Mouse (Mus musculus) layer of hippocampus, adult 2 months (tissue): ENCODE results near the gene Sec24c. TPM values are rescaled to one million over a fixed set of nuclear protein-coding genes. Genes with fewer than 3 reads are reported as not detected.
"Not testable (repeated sequence)": the region's sequence is repeated elsewhere in the genome, so short reads cannot be mapped to it uniquely, and the experiment has no call there.

Experiments used
- DNase-seq, 2 experiments: peaks; one replicate each; pipeline ENCODE4 v3.0.0; 2022; ENCODE audit warnings: low spot score in 2 of 2
- H3K27ac ChIP-seq: fragments of 200-600 bp; 2 replicates; pipeline ENCODE4 v1.8.1; 2022
- H3K4me3 ChIP-seq: fragments of 200-600 bp; 2 replicates; pipeline ENCODE4 v1.8.1; 2022; ENCODE audit warnings: mild to moderate bottlenecking
- CTCF ChIP-seq: fragments of 200-600 bp; conservative IDR thresholded peaks from 2 replicates; pipeline ENCODE4 v1.8.1; 2022; ENCODE audit warnings: antibody characterized with exemption, mild to moderate bottlenecking, moderate library complexity
- total RNA-seq, 2 experiments: library from RNA; stranded (reverse); gene quantifications; 2 replicates each; pipeline ENCODE4 v1.2.3; 2021

Sec24c gene
- total RNA-seq, 2 experiments from 2014 or later = 104 to 108 TPM

DNA sequence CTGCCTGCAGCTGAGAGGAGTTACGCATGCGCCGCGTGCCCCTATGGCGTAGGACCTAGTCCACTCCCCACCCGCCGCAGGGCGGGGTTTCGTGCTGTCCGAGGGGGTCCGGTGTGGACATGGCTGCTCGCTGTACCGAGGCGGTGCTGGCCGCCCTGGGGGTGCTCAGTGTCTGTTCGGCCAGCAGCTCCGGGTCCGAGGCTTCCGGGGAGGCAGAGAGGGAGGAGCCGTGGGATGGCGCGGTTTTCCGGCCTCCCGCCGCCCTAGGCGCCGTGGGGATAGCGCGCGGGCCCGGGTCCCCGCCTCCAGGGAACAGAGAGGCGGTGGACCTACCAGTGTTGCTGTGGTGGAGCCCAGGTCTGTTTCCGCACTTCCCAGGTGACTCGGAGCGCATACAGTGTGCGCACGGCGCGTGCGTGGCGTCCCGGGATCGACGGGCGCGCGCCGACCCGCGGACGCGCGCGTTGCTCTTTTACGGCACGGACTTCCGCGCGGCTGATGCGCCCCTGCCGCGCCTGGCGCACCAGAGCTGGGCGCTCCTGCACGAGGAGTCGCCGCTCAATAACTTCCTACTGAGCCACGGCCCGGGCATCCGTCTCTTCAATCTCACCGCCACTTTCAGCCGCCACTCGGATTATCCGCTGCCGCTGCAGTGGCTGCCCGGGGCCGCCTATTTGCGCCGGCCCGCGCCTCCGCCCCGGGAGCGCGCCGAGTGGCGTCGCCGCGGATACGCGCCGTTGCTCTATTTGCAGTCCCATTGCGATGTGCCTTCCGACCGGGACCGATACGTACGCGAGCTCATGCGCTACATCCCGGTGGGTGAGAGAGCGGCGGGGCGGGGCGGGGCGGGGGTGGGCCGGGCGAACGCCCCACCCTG, 21.0 kb downstream of the Sec24c start, which contains the start of gene Fut11:
TSS of gene Fut11 (plus strand) at position 85 of the 877 bp plus-strand sequence.
- peak; percentile 86 to 88 for DNase-seq
- peak within 1 kb of the TSS; percentile 92 for H3K27ac ChIP-seq
- peak within 1 kb of the TSS; percentile 100 for H3K4me3 ChIP-seq
- no peak; the same call in 1 of the 2 replicates for TF ChIP-seq CTCF

DNA sequence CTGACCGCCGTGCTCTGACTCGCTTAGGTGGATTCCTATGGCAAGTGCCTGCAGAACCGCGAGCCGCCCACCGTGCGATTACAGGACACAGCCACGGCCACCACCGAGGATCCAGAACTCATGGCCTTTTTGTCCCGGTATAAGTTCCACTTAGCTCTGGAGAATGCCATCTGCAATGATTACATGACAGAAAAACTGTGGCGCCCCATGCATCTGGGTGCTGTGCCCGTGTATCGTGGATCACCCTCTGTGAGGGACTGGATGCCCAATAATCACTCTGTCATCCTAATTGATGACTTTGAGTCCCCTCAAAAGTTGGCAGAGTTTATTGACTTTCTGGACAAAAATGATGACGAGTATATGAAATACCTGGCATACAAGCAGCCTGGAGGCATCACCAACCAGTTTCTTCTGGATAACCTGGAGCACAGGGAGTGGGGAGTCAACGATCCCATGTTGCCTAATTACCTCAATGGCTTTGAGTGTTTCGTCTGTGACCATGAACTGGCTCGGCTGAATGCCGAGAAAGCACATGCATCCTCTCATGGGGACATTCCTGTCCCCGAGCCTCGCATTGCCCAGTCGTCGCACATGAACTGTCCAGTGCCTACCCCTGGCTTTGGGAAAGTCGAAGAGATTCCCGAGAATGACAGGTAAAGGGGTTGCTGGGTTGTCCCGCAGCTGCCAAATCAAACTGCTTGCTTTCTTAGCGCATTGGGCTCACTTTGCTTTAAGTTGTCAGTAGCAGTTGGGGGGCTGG, 21.8 kb downstream of the Sec24c start:
- H3K27ac ChIP-seq = peak overlapping the region; percentile 92
- peak overlapping the region; percentile 100 for H3K4me3 ChIP-seq
- no peak for DNase-seq
- TF ChIP-seq CTCF = no peak

- peak overlapping the region; percentile 73 for H3K27ac ChIP-seq
- DNase-seq = peak; percentile 42 to 58
- peak overlapping the region; percentile 100 for H3K4me3 ChIP-seq
- TF ChIP-seq CTCF = peak; percentile 77
Measured at GRCm38 (mm10) chr14:20696986-20697385, 22.9 kb downstream of the Sec24c start.

GRCm38 (mm10) chr14:20698515-20698914, 24.4 kb downstream of the Sec24c start:
- H3K27ac ChIP-seq = peak overlapping the region; percentile 60; the same call in 1 of the 2 replicates
- TF ChIP-seq CTCF = no peak
- peak overlapping the region; percentile 100 for H3K4me3 ChIP-seq
- DNase-seq = no peak

DNA sequence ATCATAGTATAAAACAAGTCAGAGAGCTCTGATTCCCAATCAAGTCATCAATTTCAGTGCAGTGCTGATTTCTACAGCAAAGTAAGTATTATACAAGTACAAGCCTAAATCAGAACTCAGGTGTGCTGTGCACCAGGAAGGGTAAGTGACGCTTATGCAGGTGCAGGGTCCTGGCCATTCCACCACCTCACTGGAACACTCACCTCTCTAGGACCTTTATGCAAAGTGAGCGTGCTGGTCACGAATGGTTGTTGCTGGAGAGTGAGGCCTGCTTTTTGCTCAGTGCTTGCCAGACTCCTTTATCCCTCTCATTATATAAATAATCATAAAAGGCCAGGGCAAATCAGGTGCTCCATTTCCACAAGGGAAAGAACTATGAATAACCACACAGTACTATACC, 26.3 kb downstream of the Sec24c start:
- no peak for DNase-seq
- no peak overlapping the region for H3K27ac ChIP-seq
- TF ChIP-seq CTCF = no peak
- H3K4me3 ChIP-seq = no peak overlapping the region

DNA sequence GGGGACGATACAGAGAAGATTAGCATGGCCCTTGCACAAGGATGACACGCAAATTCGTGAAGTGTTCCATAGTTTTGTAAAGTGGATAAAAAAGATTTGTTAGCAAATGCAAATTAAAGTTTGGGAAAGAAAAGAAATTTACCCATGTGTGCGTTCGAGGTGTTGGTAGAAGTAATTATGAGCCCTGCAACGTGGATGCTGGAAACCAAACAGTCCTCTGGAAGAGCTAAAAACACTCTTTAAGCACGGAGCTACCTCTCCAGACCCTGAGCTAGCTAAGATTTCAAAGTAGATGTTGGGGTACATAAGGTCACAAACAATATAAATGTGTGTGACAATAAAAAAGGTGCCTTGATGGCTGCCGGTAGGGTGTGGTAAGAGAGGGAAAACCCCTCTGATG, 27.4 kb downstream of the Sec24c start:
- Histone ChIP-seq H3K27ac (no peak overlapping the region; the same call in 1 of the 2 replicates), H3K4me3 (peak overlapping the region; percentile 97)
- TF ChIP-seq CTCF = no peak
- DNase-seq = no peak

DNA sequence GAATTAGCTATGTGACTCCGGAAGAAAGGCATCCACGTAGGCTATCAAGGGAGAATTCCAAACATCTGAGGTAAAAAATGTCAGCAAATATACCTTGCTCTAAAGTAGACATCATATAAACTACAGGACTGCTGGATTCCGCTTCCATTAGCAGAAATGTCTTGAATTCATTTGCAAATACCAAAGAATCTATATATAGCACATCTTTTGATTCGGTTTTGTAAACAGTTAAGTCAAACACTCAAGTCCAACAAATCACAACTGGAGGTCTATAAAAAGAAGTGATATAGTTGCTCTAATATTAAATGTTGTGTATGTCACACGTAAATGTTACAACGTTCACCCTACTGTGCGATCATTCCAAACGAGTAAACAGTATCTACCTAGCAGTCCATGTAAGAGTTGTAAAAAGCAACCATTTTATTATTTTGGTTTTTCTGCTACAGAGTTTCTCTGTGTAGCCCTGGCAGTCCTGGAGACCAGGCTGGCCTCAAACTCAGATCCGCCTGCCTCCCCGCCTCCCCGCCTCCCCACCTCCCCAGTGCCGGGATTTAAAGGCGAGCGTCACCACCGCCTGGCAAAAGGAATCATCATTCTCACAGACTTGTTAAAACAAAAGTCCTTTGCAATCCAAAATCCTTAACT, 28.1 kb downstream of the Sec24c start:
- Histone ChIP-seq H3K4me3 (peak overlapping the region; percentile 97), H3K27ac (peak overlapping the region; percentile 96)
- DNase-seq = no peak
- TF ChIP-seq CTCF = no peak

GRCm38 (mm10) chr14:20702741-20703381, 28.8 kb downstream of the Sec24c start, which contains the start of gene Chchd1:
TSS of gene Chchd1 (plus strand) at chr14:20703006.
- DNase-seq = peak; percentile 86 to 91
- Histone ChIP-seq H3K4me3 (peak within 1 kb of the TSS; percentile 97), H3K27ac (peak within 1 kb of the TSS; percentile 96)
- no peak for TF ChIP-seq CTCF

GRCm38 (mm10) chr14:20703461-20703860, 29.4 kb downstream of the Sec24c start:
- peak overlapping the region; percentile 96 for H3K27ac ChIP-seq
- not testable (repeated sequence) for DNase-seq
- H3K4me3 ChIP-seq = peak overlapping the region; percentile 97

- Histone ChIP-seq H3K27ac (peak within 1 kb of the TSS; percentile 96), H3K4me3 (peak within 1 kb of the TSS; percentile 76)
- peak; percentile 33 for TF ChIP-seq CTCF
- peak; percentile 85 to 89 for DNase-seq
Measured at GRCm38 (mm10) chr14:20707201-20708190, 33.4 kb downstream of the Sec24c start, which contains the start of gene Zswim8. TSS of gene Zswim8 (plus strand) at chr14:20707552.

DNA sequence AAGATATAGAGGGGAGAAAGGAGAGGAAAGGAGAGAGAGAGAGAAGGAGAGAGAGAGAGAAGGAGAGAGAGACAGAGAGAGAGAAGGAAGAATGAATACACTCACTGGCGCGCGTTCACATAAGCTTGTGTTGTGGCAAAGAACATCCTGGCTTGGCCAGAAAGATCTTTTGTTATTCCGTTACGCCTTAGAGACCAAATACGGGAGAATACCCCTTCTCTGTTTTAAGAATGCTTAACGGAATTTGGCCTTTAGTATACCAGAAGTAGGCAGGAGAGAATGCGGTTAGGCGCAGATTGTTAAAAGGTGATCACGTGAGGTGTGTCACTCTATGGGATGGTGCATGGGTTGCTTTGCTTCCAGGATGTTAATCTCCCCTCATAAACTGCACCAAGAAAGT, 34.1 kb downstream of the Sec24c start:
- Histone ChIP-seq H3K27ac (peak overlapping the region; percentile 96), H3K4me3 (peak overlapping the region; percentile 76)
- DNase-seq = no peak
- TF ChIP-seq CTCF = no peak
